Mouse (Mus musculus): ENCODE measurements at regions not wholly inside any gene's neighbourhood (a gene's known extent, or its start where the extent isn't known, plus 50 kb on each side); places are given as distances from the start of the nearest gene placed in this dataset.

DNA sequence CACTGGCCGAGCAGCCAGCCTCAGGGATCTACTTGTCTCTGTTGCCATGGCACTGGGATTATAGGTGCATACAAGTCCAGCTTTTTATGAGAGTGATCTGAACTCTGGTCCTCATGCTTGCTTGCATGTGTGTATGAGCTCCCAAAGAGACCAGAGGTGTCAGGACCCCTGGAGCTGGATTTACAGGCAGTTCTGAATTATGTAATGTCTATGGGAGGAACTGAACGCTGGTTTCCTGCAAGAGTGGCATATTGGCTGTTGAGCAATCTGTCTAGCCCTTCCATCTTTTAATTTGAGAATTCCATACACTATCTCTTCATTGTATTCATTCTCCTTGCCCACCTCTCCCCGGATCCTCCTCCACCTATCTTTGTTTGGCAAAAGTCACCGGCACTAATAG, 102.5 kb upstream of the Tmem178 start:
- Histone ChIP-seq H3K36me3 (ENCODE audit: control insufficient read depth, insufficient read depth, low read length, poor library complexity, severe bottlenecking) (no peaks in the 10 kb centered on the region), H3K27me3 (ENCODE audit: control insufficient read depth, insufficient read depth, low read length, poor library complexity, severe bottlenecking) (no peaks in the 10 kb centered on the region)
- no peak for DNase-seq (ENCODE audit: low read depth, low spot score)

DNA sequence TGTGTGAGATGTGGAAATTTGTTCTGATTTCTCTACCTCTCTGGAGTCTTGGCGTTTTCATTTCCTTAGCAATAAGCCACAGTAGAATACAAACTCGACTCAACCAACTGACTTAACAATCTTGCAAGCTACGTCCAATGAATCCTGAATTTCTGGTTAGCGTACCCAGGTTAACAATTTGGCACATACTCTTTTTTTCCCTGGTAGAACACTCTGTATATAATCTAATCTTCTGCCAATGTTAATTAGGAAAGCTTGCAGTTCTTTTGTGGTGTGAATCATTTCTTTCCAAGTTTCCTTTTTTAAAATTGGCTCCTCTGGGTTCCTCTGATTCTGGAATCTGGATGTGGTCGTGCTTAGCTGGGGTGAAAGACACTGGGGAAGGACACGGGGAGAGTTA, 103.5 kb upstream of the Tmem178 start:
- Histone ChIP-seq H3K27me3 (ENCODE audit: control insufficient read depth, insufficient read depth, low read length, poor library complexity, severe bottlenecking) (no peaks in the 10 kb centered on the region), H3K36me3 (ENCODE audit: control insufficient read depth, insufficient read depth, low read length, poor library complexity, severe bottlenecking) (no peaks in the 10 kb centered on the region)
- no peak for DNase-seq (ENCODE audit: low read depth, low spot score)

DNA sequence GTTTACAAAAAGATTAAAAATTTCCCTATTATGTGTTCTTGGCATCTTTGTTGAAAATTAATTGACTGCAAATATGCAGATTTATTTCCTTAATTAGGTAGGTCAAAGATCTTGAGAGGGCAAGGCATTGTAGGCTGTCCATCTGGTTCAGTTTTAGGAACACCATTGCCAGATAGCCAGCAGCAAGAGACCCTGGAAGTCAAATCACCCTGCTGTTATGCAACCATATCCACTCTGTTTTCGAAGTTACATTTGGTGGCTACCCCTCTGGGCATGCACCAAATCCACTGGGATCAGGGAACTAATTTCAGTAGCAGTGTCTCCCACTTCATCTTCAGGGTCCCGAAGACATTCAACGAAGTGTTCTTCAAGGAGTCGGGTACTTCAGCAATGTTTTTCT, 104.0 kb upstream of the Tmem178 start:
- DNase-seq (ENCODE audit: low read depth, low spot score) = no peak
- H3K27me3 ChIP-seq (ENCODE audit: control insufficient read depth, insufficient read depth, low read length, poor library complexity, severe bottlenecking) = no peaks in the 10 kb centered on the region
- H3K36me3 ChIP-seq (ENCODE audit: control insufficient read depth, insufficient read depth, low read length, poor library complexity, severe bottlenecking) = no peaks in the 10 kb centered on the region

DNA sequence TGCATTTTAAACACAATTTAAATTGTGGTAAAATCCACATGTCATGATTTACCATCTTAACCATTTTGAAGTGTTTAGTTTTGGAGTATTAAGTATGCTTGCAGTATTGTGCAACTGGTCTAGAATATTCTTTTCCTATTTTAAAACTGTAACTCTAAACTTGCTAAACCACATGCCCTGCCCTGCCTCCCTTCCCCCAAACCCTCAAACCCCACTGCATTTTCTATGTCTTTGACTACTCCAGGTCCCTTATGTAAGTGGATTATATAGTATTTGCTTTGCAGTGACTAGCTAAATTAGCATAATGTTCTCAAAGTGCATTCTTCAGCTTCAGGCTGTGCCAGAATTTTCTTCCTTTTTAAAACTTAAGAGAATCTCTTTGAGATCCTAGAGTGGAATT, 106.4 kb upstream of the Map4k3 start:
- no peak for DNase-seq (ENCODE audit: low read depth, low spot score)
- Histone ChIP-seq H3K27me3 (ENCODE audit: control insufficient read depth, insufficient read depth, low read length, poor library complexity, severe bottlenecking) (no peaks in the 10 kb centered on the region), H3K36me3 (ENCODE audit: control insufficient read depth, insufficient read depth, low read length, poor library complexity, severe bottlenecking) (no peaks in the 10 kb centered on the region)

DNA sequence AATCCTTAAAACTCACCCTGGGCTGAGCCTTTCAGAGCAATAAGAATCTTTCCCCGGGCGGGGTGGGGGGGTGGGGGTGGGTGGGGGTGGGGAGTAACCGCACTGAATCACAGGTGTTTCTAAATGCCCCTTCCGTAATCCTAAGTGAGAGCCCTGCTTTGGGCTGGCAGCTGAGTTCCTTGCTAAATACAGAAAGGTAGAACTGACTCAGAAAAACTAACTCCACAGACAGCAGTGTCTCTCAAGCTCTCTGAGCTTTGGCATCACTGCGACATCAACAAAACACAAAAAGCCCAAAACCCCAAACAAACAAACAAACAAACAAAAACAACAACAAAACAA, 105.9 kb upstream of the Map4k3 start:
- H3K36me3 ChIP-seq (ENCODE audit: control insufficient read depth, insufficient read depth, low read length, poor library complexity, severe bottlenecking) = no peaks in the 10 kb centered on the region
- H3K27me3 ChIP-seq (ENCODE audit: control insufficient read depth, insufficient read depth, low read length, poor library complexity, severe bottlenecking) = no peaks in the 10 kb centered on the region
- DNase-seq (ENCODE audit: low read depth, low spot score) = no peak

DNA sequence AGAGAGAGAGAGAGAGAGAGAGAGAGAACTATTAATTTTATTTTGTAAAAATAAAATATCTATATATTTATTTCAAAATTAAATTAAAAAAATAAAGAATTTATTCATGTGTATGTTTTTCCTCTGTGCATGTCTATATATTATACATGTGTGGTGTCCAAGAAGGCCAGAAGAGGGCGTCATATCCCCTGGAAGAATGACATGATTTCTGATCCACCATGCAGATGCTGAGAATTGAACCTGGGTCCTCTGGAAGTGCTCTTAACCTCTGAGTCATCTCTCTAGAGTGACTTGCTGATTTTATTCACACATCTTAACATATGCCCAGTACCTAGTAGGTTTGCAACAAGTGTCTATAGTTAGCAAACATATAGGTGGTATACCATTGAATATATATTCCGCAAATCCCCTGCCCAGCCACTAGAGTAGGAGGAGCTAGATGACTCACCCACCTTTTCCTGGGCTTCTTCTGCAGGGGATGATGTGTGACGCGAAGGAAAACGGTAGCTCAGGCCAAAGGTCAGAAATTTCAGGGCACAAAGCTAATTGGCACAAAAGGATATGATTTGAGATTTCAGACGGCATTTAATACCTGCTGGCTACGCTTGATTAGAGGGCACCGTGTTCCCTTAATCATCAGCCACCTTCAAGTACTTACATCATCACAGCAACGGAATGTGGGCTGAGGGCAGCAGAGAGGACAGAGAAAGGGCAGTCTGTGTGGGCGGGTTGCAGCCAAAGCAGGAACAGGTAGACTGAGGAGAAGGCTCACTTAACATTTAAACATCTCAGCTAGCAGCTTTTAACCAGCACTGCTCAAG, 105.3 kb upstream of the Map4k3 start:
- H3K36me3 ChIP-seq (ENCODE audit: control insufficient read depth, insufficient read depth, low read length, poor library complexity, severe bottlenecking) = no peaks in the 10 kb centered on the region
- DNase-seq (ENCODE audit: low read depth, low spot score) = no peak
- no peaks in the 10 kb centered on the region for H3K27me3 ChIP-seq (ENCODE audit: control insufficient read depth, insufficient read depth, low read length, poor library complexity, severe bottlenecking)

DNA sequence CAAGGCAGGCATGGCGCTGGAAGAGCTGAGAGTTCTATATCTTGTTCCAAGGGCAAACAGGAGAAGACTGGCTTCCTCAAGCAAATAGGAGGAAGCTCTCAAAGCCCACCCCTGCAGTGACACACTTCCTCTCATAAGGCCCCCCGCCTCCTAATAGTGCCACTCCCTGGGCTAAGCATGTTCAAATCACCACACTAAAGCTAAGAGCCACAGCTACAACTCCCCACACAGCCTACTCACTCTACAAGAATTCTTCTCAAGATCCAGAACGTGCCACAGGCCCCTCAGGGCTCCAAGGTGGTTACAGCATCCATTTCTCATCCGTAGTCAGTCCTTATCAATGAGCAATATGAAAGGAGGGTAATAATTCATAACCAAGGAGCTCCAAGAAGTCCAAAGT, 103.4 kb upstream of the Map4k3 start:
- Histone ChIP-seq H3K27me3 (ENCODE audit: control insufficient read depth, insufficient read depth, low read length, poor library complexity, severe bottlenecking) (no peaks in the 10 kb centered on the region), H3K36me3 (ENCODE audit: control insufficient read depth, insufficient read depth, low read length, poor library complexity, severe bottlenecking) (no peaks in the 10 kb centered on the region)
- no peak for DNase-seq (ENCODE audit: low read depth, low spot score)

DNA sequence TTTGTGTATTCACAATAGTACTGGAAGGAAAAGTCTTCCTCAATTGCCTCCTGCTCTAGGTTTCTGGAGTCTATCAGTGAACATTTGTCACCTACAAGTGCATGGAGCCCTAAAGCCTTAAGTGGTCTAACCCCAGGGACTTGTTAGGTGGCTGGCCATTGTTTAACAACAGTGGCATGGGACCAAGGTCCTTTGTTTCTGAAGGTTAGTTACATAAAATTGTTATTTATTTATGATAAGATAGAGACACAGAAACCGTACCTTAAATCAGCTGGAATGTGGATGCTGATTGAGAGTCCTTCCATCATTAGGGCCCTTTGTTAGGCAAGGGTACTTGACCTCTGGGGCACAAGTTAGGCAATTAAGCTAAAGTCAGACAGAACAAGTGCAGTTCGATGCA, 99.6 kb upstream of the Map4k3 start:
- no peak for DNase-seq (ENCODE audit: low read depth, low spot score)

DNA sequence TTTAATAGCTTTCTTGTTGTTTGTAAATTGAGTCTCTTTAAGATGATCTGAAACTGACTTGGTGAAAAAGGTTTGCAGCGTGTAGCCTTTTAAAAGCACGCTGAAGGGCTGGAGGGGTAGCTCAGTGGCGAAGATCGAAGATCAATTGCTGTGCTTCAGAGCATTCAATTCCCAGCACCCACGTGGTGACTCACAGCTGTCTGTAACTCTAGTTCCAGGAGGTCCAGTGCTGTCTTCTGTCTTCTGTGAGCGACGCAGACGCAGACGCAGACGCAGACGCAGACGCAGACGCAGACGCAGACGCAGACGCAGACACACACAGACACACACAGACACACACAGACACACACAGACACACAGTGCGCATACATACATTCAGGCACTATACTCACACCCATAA, 99.1 kb upstream of the Map4k3 start:
- no peak for DNase-seq (ENCODE audit: low read depth, low spot score)
- Histone ChIP-seq H3K36me3 (ENCODE audit: control insufficient read depth, insufficient read depth, low read length, poor library complexity, severe bottlenecking) (no peaks in the 10 kb centered on the region), H3K27me3 (ENCODE audit: control insufficient read depth, insufficient read depth, low read length, poor library complexity, severe bottlenecking) (no peaks in the 10 kb centered on the region)

More for the DNA sequence above, 99.6 kb upstream of the Map4k3 start:
- no peaks in the 10 kb centered on the region for H3K27me3 ChIP-seq (ENCODE audit: control insufficient read depth, insufficient read depth, low read length, poor library complexity, severe bottlenecking)
- H3K36me3 ChIP-seq (ENCODE audit: control insufficient read depth, insufficient read depth, low read length, poor library complexity, severe bottlenecking) = no peaks in the 10 kb centered on the region

DNA sequence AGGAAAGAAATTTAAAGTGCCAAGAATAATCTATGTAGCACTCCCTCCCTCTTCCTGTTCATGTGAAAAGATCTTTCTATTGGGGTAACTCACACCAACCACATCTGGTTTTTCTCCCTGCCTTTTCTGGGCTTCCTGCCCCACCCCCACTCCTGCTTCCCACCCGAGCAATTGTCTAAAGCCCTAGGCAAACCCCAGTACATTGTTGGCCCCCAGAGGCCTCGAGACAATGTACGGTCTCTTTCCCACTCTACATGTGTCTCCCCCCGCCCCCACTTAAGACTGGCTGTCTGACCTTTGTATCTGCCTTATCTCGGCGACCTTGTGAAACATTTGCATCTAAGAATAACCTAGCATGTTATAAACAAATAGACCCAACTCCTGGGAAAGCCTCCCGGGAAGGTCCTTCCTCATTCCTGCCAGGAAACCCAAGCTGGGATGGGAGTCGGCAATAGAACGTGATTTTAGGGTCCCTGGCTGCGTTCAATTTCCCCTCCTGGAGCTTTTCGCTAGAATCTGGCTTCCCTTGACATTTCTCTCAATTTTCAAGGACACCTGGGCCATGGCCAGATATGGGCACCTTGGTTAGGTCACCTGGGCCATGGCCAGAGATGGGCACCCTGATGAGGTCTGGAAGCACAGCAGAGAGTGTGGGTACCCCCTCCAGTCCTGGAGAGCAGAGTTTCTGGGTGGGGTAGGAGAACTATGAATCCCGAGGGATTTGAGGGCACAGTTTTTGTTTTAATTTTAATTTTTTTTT, 97.9 kb upstream of the Map4k3 start:
- no peak for DNase-seq (ENCODE audit: low read depth, low spot score)
- Histone ChIP-seq H3K36me3 (ENCODE audit: control insufficient read depth, insufficient read depth, low read length, poor library complexity, severe bottlenecking) (no peaks in the 10 kb centered on the region), H3K27me3 (ENCODE audit: control insufficient read depth, insufficient read depth, low read length, poor library complexity, severe bottlenecking) (no peaks in the 10 kb centered on the region)

DNA sequence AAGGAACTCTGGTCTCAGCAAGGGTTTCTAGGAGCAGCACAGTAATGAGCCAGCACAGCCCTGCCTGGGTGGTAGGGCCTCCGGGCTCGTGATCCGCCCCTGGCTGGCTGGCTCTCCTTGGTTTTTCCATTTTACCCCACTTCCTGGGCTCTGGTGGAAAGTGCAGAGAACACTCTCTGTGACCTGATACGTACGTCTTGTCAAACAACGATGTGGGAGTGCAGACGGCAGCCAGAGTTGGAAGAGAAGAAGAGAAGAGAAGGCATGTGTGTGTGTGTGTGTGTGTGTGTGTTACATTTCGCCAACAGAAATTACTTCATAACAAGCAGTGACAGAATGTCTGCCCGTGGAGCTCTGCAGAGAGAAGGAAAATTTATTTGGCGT, 97.2 kb upstream of the Map4k3 start:
- DNase-seq (ENCODE audit: low read depth, low spot score) = no peak
- no peaks in the 10 kb centered on the region for H3K27me3 ChIP-seq (ENCODE audit: control insufficient read depth, insufficient read depth, low read length, poor library complexity, severe bottlenecking)
- no peaks in the 10 kb centered on the region for H3K36me3 ChIP-seq (ENCODE audit: control insufficient read depth, insufficient read depth, low read length, poor library complexity, severe bottlenecking)

DNA sequence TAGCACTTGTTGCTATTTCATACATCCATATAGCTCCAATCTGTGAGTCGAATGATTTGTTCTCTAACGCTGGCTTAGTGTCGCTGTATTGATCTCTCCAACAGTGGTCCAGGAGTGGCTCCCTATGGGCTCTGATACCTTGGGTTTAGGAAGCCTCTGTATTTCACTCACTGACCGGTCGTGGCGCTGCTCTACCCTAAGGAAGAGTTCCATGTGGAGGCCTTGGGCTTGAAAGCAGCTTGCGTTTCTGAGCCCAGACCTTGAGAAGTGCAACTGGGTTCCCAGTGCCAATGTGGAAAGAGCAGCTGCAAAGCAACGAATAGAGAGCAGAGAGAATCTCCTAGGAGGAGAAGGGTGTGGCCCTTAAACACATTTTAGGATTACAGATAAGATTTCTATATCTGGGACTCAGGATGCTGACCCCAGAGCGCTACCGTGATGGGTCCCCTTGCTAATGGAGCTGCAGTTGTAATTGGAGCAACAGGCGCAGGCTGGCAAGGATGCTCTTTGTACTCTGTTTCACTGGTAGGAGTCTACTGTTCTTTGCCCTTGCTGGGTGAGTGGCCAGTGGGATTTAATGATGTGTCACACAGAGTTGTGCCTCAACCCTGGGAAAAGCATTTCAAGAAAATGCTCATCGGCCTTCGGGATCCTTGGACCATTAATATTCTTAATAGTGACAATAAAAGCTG, 96.7 kb upstream of the Map4k3 start:
- H3K36me3 ChIP-seq (ENCODE audit: control insufficient read depth, insufficient read depth, low read length, poor library complexity, severe bottlenecking) = no peaks in the 10 kb centered on the region
- no peaks in the 10 kb centered on the region for H3K27me3 ChIP-seq (ENCODE audit: control insufficient read depth, insufficient read depth, low read length, poor library complexity, severe bottlenecking)
- DNase-seq (ENCODE audit: low read depth, low spot score) = no peak

DNA sequence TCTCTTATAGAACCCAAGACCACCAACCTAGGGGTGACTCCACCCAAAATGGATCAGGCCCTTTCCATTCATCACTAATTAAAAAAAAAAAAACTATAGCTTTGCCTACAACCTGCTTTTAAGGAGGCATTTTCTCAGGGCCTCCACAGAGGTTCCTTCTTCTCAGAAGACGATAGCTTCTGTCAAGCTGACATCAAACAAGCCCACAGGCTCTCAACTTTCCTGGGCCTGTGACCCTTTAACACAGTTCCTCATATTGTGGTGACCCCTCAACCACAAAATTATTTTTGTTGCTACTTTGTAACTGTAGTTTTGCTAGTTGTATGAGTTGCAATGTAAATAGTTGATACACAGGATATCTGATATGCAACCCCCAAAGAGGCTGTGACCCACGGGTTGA, 96.0 kb upstream of the Map4k3 start:
- no peaks in the 10 kb centered on the region for H3K36me3 ChIP-seq (ENCODE audit: control insufficient read depth, insufficient read depth, low read length, poor library complexity, severe bottlenecking)
- H3K27me3 ChIP-seq (ENCODE audit: control insufficient read depth, insufficient read depth, low read length, poor library complexity, severe bottlenecking) = no peaks in the 10 kb centered on the region
- DNase-seq (ENCODE audit: low read depth, low spot score) = no peak

DNA sequence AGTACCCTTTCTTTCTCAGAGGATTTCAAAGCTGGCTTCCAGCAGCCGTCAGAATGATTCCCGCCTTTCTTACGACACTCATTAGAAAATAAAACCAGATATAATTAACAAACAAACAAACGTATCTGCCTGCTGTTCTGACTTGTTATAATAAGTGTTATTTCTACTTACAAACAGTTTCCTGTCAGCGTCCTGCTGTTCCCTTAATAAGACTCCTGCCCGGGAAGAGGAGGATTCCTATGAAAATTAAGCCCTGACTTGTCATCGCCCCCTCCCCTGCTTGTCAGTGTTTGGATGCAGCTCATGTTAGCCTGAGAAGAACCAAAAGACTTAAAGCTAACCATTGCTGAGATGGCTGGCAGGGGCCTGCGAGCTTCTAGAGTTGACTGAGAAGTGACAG, 92.6 kb upstream of the Map4k3 start:
- Histone ChIP-seq H3K36me3 (ENCODE audit: control insufficient read depth, insufficient read depth, low read length, poor library complexity, severe bottlenecking) (no peaks in the 10 kb centered on the region), H3K27me3 (ENCODE audit: control insufficient read depth, insufficient read depth, low read length, poor library complexity, severe bottlenecking) (no peaks in the 10 kb centered on the region)
- DNase-seq (ENCODE audit: low read depth, low spot score) = no peak

DNA sequence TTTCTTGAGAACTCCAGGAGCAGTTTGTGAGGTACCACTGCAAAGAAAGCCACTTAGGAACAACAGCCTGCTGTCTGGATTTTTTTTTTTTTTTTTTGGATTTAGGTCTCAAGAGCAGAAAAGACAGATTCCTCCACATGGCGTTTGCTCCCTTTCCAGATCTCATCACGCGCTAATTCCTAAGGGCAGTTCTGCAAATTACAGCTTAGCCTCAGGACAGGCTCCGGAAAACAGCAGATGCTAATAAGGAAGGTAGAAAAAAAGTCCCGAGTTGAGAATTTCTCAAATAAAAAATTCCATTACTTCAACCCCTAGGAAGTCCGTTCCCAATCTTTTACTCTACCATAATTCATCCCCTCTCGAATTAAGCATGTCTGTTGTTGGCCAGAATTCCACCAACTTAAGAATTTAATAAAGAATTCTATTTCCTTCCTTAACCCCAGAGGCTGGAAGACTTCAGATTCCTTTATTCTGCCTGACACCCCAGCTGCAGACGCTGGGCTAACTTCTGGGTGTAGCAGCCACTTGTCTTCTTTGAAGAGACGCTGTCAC, 90.3 kb upstream of the Map4k3 start:
- no peak for DNase-seq (ENCODE audit: low read depth, low spot score)
- no peaks in the 10 kb centered on the region for H3K27me3 ChIP-seq (ENCODE audit: control insufficient read depth, insufficient read depth, low read length, poor library complexity, severe bottlenecking)
- no peaks in the 10 kb centered on the region for H3K36me3 ChIP-seq (ENCODE audit: control insufficient read depth, insufficient read depth, low read length, poor library complexity, severe bottlenecking)

All from splenic B cell, adult 2 months (primary cell).